Mouse (Mus musculus) heart, postnatal 0 days (tissue): ENCODE measurements around the gene Trp53bp2. TPM values are rescaled to one million over a fixed set of nuclear protein-coding genes. Genes with fewer than 3 reads are reported as not detected.

Experiments used
- ATAC-seq: fragments of 200-750 bp; cut with Nextera tagmentation; 2 replicates; pipeline ENCODE4 v1.8.0; 2017; ENCODE audit warnings: low read depth, moderate number of reproducible peaks, moderate library complexity; ENCODE audit not compliant: insufficient read depth
- DNase-seq: peaks from one replicate; pipeline ENCODE4 v3.0.0-alpha.2; 2016; ENCODE audit warnings: low spot score
- H3K27ac ChIP-seq: fragments of 300-500 bp; sonication (generic); 2 replicates; pipeline ENCODE4 v1.5.1; 2014; ENCODE audit warnings: low read depth, mild to moderate bottlenecking
- H3K27me3 ChIP-seq: fragments of 300-500 bp; sonication (generic); 2 replicates; pipeline ENCODE4 v1.6.1; 2014; ENCODE audit warnings: low read length, mixed read lengths; ENCODE audit not compliant: control insufficient read depth, insufficient read depth
- H3K36me3 ChIP-seq: fragments of 300-500 bp; sonication (generic); replicated peaks from 2 replicates; pipeline ENCODE4 v1.6.1; 2014; ENCODE audit warnings: low read length, mixed read lengths; ENCODE audit not compliant: control insufficient read depth, insufficient read depth
- H3K4me1 ChIP-seq: fragments of 300-500 bp; sonication (generic); 2 replicates; pipeline ENCODE4 v1.6.1; 2014; ENCODE audit warnings: antibody characterized with exemption; ENCODE audit not compliant: control insufficient read depth, insufficient read depth
- H3K4me2 ChIP-seq: fragments of 300-500 bp; sonication (generic); 2 replicates; pipeline ENCODE4 v1.6.1; 2014; ENCODE audit warnings: low read depth, mild to moderate bottlenecking, low read length, moderate library complexity
- H3K4me3 ChIP-seq: fragments of 300-500 bp; sonication (generic); 2 replicates; pipeline ENCODE4 v1.5.1; 2014; ENCODE audit warnings: low read depth, low read length
- H3K9ac ChIP-seq: fragments of 300-500 bp; sonication (generic); replicated peaks from 2 replicates; pipeline ENCODE4 v1.6.1; 2014; ENCODE audit warnings: low read depth, low read length, mixed read lengths
- H3K9me3 ChIP-seq: fragments of 300-500 bp; sonication (generic); replicated peaks from 2 replicates; pipeline ENCODE4 v1.6.1; 2016; ENCODE audit warnings: low read length; ENCODE audit not compliant: control insufficient read depth
- CTCF ChIP-seq: IDR thresholded peaks from 2 replicates; pipeline ENCODE4 v1.5.1; 2016; ENCODE audit warnings: antibody characterized with exemption, control low read depth, low read depth
- EP300 ChIP-seq: IDR thresholded peaks from 2 replicates; pipeline ENCODE4 v1.6.1; 2016; ENCODE audit warnings: antibody characterized with exemption, low read depth
- WGBS: fragments of 180-500 bp; shearing (Covaris S2); extraction: QIAGEN DNeasy Blood & Tissue Kit; methylation state at CpG from one replicate; pipeline ENCODE4 v1.1.7; 2014; 5-methylcytosine and 5-hydroxymethylcytosine counted together
- polyA plus RNA-seq: library from polyadenylated mRNA; unstranded; fragments of >200 nt; fragmentation: Nextera tagmentation; extraction: Ambion mirVana; gene quantifications from 2 replicates; pipeline ENCODE4 v1.2.1, GENCODE M21; 2015
- total RNA-seq: library from RNA; depleted of rRNA; stranded (reverse); fragments of >200 nt; gene quantifications from 2 replicates; pipeline ENCODE4 v1.2.3, GENCODE M21; 2014; ENCODE audit warnings: low replicate concordance

The Trp53bp2 gene
- total and polyA plus RNA-seq, 2 experiments from 2014 or later, result 8.3 to 13.6 TPM

GRCm38 (mm10) chr1:182452473-182452872 lies 43.5 kb downstream of the Trp53bp2 start:
- ATAC-seq, result no peak
- no peak for DNase-seq
- Histone ChIP-seq H3K4me3 (no peak overlapping the region), H3K4me2 (no peak overlapping the region), H3K36me3 (peaks cover 58% of the 10 kb centered on the region), H3K27ac (no peak overlapping the region), H3K9me3 (no peaks in the 10 kb centered on the region), H3K9ac (no peak overlapping the region), H3K27me3 (no peaks in the 10 kb centered on the region), H3K4me1 (no peaks in the 10 kb centered on the region)
- TF ChIP-seq CTCF, result no peak
- TF ChIP-seq EP300, result no peak
- WGBS, result 75% methylated on average over 4 of the region's 4 CpGs

GRCm38 (mm10) chr1:182455080-182455479 lies 46.1 kb downstream of the Trp53bp2 start:
- 80% methylated on average over 2 of the region's 2 CpGs for WGBS

DNA sequence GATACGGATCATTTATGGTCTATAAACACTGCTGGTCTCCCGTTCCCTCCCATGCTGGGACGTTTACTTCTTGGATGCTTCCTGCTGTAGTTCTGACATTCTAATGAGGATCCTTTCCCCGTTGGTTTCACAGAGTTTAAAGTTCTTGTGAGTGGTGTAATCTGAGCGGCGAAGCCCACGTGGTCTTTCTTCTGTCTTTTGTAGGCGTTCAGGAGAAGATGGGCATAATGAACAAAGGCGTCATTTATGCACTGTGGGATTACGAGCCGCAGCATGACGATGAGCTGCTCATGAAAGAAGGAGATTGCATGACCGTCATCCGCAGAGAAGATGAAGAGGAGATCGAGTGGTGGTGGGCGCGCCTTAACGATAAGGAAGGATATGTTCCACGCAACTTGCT lies 49.6 kb downstream of the Trp53bp2 start:
- H3K4me2 ChIP-seq, result no peak overlapping the region
- no peaks in the 10 kb centered on the region for H3K27me3 ChIP-seq
- no peak overlapping the region for H3K4me3 ChIP-seq
- no peak overlapping the region for H3K9ac ChIP-seq
- H3K27ac ChIP-seq, result no peak overlapping the region
- TF ChIP-seq CTCF (no peak), EP300 (no peak)
- no peak for ATAC-seq
- no peak for DNase-seq
- H3K36me3 ChIP-seq, result peaks cover 48% of the 10 kb centered on the region
- 89% methylated on average over 19 of the region's 19 CpGs for WGBS
- peaks cover 11% of the 10 kb centered on the region; the same call in 1 of the 2 replicates for H3K4me1 ChIP-seq
- H3K9me3 ChIP-seq, result no peaks in the 10 kb centered on the region

More at GRCm38 (mm10) chr1:182455080-182455479, 46.1 kb downstream of the Trp53bp2 start:
- no peak for TF ChIP-seq CTCF
- TF ChIP-seq EP300, result no peak
- Histone ChIP-seq H3K36me3 (peaks cover 54% of the 10 kb centered on the region), H3K4me2 (no peak overlapping the region), H3K4me1 (no peaks in the 10 kb centered on the region), H3K27me3 (no peaks in the 10 kb centered on the region), H3K9ac (no peak overlapping the region), H3K27ac (no peak overlapping the region), H3K4me3 (no peak overlapping the region), H3K9me3 (no peaks in the 10 kb centered on the region)
- ATAC-seq (no peak), DNase-seq (no peak)

GRCm38 (mm10) chr1:182459436-182459835 lies 50.5 kb downstream of the Trp53bp2 start:
- Histone ChIP-seq H3K9ac (no peak overlapping the region), H3K4me1 (peaks cover 11% of the 10 kb centered on the region; the same call in 1 of the 2 replicates), H3K9me3 (no peaks in the 10 kb centered on the region), H3K27me3 (no peaks in the 10 kb centered on the region), H3K36me3 (peaks cover 43% of the 10 kb centered on the region), H3K27ac (no peak overlapping the region), H3K4me3 (no peak overlapping the region), H3K4me2 (no peak overlapping the region)
- 83% methylated on average over 8 of the region's 8 CpGs for WGBS
- TF ChIP-seq EP300, result no peak
- no peak for TF ChIP-seq CTCF
- DNase-seq (no peak), ATAC-seq (no peak)

DNA sequence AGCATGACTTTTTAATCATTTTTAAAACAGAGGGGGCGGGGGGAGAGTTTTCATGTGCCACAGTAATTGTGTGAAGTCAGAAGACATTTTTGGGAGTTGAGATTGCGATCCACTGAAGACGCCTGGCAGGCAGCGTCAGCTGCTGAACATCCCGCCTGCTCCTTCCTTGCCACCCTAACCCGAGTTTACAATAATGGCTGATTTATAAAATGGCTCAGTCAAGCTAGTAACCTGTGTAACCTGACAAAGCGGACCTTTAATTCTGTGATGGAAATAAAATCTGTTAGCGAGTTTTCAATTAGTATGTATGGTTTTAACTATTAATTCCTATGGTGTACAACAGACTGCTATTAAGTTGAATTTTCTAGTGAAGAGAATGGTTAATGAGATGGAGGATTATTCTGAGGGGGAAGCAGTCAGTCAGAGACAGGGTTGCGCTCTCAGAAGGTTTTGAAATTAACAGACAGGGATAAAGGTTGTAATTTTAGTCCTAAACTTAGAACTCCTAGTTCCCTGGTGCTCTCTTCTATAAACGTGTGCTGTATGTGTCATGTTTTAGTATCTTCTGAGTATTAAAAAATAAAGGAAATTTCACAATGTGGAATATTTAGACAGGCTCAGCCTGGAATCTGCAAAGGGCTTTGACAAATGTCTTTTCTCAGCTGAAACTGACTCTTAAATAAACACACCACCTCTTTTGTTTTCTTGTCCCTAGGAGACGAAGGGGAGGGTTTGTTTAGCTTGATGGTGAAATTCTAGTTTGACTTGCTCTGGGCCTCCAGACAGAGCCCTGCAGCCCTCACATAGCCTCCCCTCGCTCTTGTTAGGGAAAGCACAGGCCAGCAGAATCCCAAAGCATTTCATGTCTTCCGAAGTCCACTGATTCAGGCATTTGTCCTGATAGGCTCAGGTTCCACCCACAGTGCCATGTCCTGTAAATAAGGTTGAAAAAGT lies 51.6 kb downstream of the Trp53bp2 start:
- Histone ChIP-seq H3K9me3 (no peaks in the 10 kb centered on the region), H3K27me3 (no peaks in the 10 kb centered on the region), H3K27ac (peak overlapping the region; percentile 60), H3K4me1 (peaks cover 11% of the 10 kb centered on the region; the same call in 1 of the 2 replicates), H3K36me3 (peaks cover 38% of the 10 kb centered on the region), H3K4me3 (no peak overlapping the region), H3K4me2 (no peak overlapping the region), H3K9ac (no peak overlapping the region)
- DNase-seq (no peak), ATAC-seq (no peak)
- 78% methylated on average over 13 of the region's 13 CpGs for WGBS
- TF ChIP-seq CTCF (no peak), EP300 (no peak)
